Mouse (Mus musculus) gastrocnemius, postnatal 10 days (tissue): ENCODE measurements around the gene Ghrhr. TPM values are rescaled to one million over a fixed set of nuclear protein-coding genes. Genes with fewer than 3 reads are reported as not detected.

Source experiments
- total RNA-seq, 2 experiments: library from RNA; stranded (reverse); gene quantifications; 2 replicates each; pipeline ENCODE4 v1.2.3; 2021

Gene Ghrhr
- total RNA-seq, 2 experiments from 2014 or later, result not detected

Other genes starting within 250 kb of the Ghrhr start
- 1 to 10 TPM; 3.4 to 4.8 TPM for gene Crhr2, start 243.3 kb upstream of the Ghrhr start, total RNA-seq
- gene Inmt, start 201.3 kb upstream of the Ghrhr start, total RNA-seq, result under 1 TPM; 0.25 to 0.89 TPM
- 1 to 10 TPM; 3.3 to 4.1 TPM for gene Mindy4, start 172.9 kb upstream of the Ghrhr start, total RNA-seq
- 100 to 1,000 TPM; 127 to 167 TPM for gene Aqp1, start 39.9 kb upstream of the Ghrhr start, total RNA-seq
- gene Adcyap1r1, start 75.7 kb downstream of the Ghrhr start, total RNA-seq, result 1 to 10 TPM; 4.1 to 7.5 TPM